Mouse (Mus musculus) cerebellum, postnatal 14 days (tissue): ENCODE measurements around the gene Zfp874a.
A peak's percentile ranks its signal among the peaks of the same experiment; 100 is the strongest.
"Not testable (repeated sequence)": the region's sequence is repeated elsewhere in the genome, so short reads cannot be mapped to it uniquely, and the experiment has no call there.

ENCODE experiments used
- DNase-seq, 2 experiments: peaks; one replicate each; pipeline ENCODE4 v3.0.0; 2021; ENCODE audit warnings: mixed read lengths in 2 of 2

The Zfp874a gene

DNA sequence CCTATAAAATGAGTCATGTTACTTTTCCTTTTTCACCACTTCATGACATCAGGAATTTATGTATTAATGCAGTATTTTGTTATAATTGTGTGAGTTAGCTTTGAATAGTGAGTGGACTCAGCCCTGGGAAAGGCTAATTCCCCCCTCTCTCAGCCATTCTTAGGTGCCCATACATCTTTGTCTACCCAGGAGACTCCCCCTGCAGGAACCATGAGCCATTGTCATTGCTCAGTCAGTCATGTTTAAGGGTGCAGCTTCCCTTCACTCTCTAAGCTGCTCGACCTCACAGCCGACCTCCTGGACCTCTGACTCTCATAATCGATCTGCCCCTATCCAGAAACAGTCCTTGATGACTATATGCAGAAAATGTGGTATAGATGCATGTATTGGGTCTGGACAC lies 75.2 kb downstream of the Zfp874a start:
- not testable (repeated sequence) for DNase-seq

- DNase-seq: peak; percentile 41 to 60
Measured at GRCm38 (mm10) chr13:67375050-67375911, 76.1 kb downstream of the Zfp874a start, which contains the start of the genes Gm28041 and Zfp456. Gene Gm28041, minus strand, starts transcription at chr13:67375733. Gene Zfp456, minus strand, starts transcription at chr13:67375810.
